Mouse (Mus musculus) embryonic facial prominence, embryonic 10.5 days (tissue): ENCODE measurements at regions not wholly inside any gene's neighbourhood (a gene's known extent, or its start where the extent isn't known, plus 50 kb on each side); places are given as distances from the start of the nearest gene placed in this dataset.

Experiments used
- DNase-seq: peaks from one replicate; pipeline ENCODE4 v3.0.0-alpha.2; 2017; ENCODE audit warnings: low spot score
- H3K27ac ChIP-seq: fragments of 300-500 bp; sonication (generic); replicated peaks from 2 replicates; pipeline ENCODE4 v1.5.1; 2016; ENCODE audit warnings: mild to moderate bottlenecking
- H3K27me3 ChIP-seq: fragments of 300-500 bp; sonication (generic); replicated peaks from 2 replicates; pipeline ENCODE4 v1.6.1; 2016; ENCODE audit warnings: low read depth, mild to moderate bottlenecking; ENCODE audit not compliant: poor library complexity, severe bottlenecking
- H3K36me3 ChIP-seq: fragments of 300-500 bp; sonication (generic); replicated peaks from 2 replicates; pipeline ENCODE4 v1.6.1; 2016; ENCODE audit warnings: mild to moderate bottlenecking, moderate library complexity
- H3K4me1 ChIP-seq: fragments of 300-500 bp; sonication (generic); 2 replicates; pipeline ENCODE4 v1.6.1; 2016
- H3K4me3 ChIP-seq: fragments of 300-500 bp; sonication (generic); 2 replicates; pipeline ENCODE4 v1.5.1; 2016; ENCODE audit warnings: mild to moderate bottlenecking, moderate library complexity
- H3K9me3 ChIP-seq: fragments of 300-500 bp; sonication (generic); 2 replicates; pipeline ENCODE4 v1.6.1; 2016; ENCODE audit warnings: mild to moderate bottlenecking
- WGBS: fragments of 180-500 bp; shearing (Covaris S2); methylation state at CpG from one replicate; pipeline ENCODE4 v1.1.7; 2016; 5-methylcytosine and 5-hydroxymethylcytosine counted together

- no peaks in the 10 kb centered on the region for H3K36me3 ChIP-seq
- H3K4me3 ChIP-seq: no peak overlapping the region
- no peak for DNase-seq
- no peak overlapping the region for H3K27ac ChIP-seq
- H3K27me3 ChIP-seq: no peaks in the 10 kb centered on the region
- no peaks in the 10 kb centered on the region for H3K9me3 ChIP-seq
- H3K4me1 ChIP-seq: no peaks in the 10 kb centered on the region
- WGBS: 90% methylated on average over 4 of the region's 4 CpGs
These were observed 332.3 kb downstream of the Epha7 start for GRCm38 (mm10) chr4:29145242-29145641.

DNA sequence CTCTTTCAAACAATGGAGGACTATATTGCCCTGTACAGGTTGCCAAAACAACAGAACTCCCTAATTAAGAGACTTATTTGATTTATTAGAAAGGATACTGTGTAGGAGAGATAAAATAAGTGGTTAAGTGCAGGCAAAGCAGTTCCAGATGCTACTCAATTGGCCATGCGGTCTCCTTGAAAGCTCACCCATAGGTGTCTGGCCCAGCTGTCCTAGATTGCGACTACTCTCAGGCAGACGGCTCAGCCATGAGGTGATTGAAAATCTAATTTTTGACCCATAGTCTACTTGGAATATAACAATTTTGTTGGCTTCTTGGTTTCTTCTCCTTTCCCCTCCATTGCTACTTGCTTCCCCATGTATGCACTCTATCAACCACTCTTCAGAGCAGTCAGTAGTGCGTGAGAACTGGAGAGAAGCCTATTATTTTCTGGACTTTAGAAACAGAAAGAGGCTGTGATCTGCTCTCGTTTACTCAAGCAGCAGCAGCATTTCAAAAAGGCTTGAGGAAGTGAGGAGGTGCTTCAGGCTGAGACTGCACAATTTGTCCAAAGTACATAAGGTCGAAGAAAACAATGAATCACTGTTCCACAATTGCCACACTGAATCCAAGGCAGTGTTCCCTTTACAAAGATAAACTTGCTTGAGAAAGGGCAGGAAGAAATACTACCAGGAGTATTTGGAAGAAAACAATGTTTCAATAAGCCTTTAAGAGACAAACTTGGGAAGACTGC, 339.4 kb downstream of the Epha7 start:
- no peak for DNase-seq
- Histone ChIP-seq H3K27ac (no peak overlapping the region), H3K27me3 (no peaks in the 10 kb centered on the region), H3K36me3 (no peaks in the 10 kb centered on the region), H3K4me1 (0 out of 2 replicates have a peak, but pooled peaks cover 6% of the 10 kb centered on the region), H3K4me3 (no peak overlapping the region), H3K9me3 (no peaks in the 10 kb centered on the region)
- 56% methylated on average over 6 of the region's 6 CpGs for WGBS

- H3K27ac ChIP-seq: no peak overlapping the region
- H3K36me3 ChIP-seq: no peaks in the 10 kb centered on the region
- WGBS: 79% methylated on average over 2 of the region's 2 CpGs
- no peak for DNase-seq
- H3K9me3 ChIP-seq: peaks cover 2% of the 10 kb centered on the region; the same call in 1 of the 2 replicates
- no peaks in the 10 kb centered on the region for H3K4me1 ChIP-seq
- H3K27me3 ChIP-seq: no peaks in the 10 kb centered on the region
- H3K4me3 ChIP-seq: no peak overlapping the region
These were observed 369.6 kb downstream of the Epha7 start for GRCm38 (mm10) chr4:29182494-29182893.

GRCm38 (mm10) chr4:29183411-29183810, 370.5 kb downstream of the Epha7 start:
- DNase-seq: no peak
- H3K27me3 ChIP-seq: no peaks in the 10 kb centered on the region
- H3K9me3 ChIP-seq: peaks cover 2% of the 10 kb centered on the region; the same call in 1 of the 2 replicates
- no peak overlapping the region for H3K27ac ChIP-seq
- no peaks in the 10 kb centered on the region for H3K4me1 ChIP-seq
- H3K36me3 ChIP-seq: no peaks in the 10 kb centered on the region
- no peak overlapping the region for H3K4me3 ChIP-seq

DNA sequence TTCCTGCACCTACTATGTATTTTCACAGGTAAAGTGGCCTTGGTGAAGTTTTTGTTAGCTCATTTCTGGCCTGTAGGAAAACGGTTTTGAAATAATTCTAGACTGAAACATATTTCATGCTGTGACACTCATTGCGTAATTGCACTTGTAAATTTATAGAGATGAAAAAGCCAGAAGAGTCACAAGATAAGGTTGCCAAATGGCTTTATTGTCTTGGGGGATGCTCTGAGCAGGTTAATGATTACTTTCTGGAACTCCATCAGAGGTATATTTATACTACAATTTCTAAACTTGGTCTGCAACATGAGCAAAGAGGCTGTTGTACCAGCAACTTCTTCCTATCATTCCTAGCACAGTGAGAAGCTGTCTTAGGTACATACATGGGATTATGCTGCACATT, 370.9 kb downstream of the Epha7 start:
- 91% methylated on average over 2 of the region's 2 CpGs for WGBS
- Histone ChIP-seq H3K4me3 (no peak overlapping the region), H3K36me3 (no peaks in the 10 kb centered on the region), H3K9me3 (peaks cover 2% of the 10 kb centered on the region; the same call in 1 of the 2 replicates), H3K4me1 (no peaks in the 10 kb centered on the region), H3K27me3 (no peaks in the 10 kb centered on the region), H3K27ac (no peak overlapping the region)
- no peak for DNase-seq

DNA sequence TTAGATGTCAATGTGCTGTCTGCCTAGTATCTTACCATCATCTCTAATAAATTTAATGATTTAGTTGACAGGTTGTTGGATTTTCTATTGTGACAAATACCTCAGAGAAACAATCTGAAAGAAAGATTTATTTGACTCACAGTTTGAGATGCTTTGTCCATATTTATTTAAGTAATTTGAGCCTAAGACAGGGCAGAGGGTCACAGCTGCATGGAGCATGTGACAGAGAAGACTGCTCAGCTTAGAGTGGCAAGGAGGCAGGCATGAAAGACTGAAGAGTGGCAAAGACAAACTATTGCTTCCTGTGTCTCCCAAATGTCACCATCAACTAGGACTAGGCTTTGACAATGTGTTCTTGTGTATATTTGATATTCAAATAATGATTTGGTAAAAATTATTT, 388.0 kb downstream of the Epha7 start:
- no peaks in the 10 kb centered on the region for H3K9me3 ChIP-seq
- DNase-seq: no peak
- H3K4me3 ChIP-seq: no peak overlapping the region
- H3K36me3 ChIP-seq: no peaks in the 10 kb centered on the region
- H3K4me1 ChIP-seq: no peaks in the 10 kb centered on the region
- H3K27ac ChIP-seq: no peak overlapping the region
- H3K27me3 ChIP-seq: no peaks in the 10 kb centered on the region
